Mouse (Mus musculus) liver, embryonic 14.5 days (tissue): ENCODE results near the gene Slc1a2. TPM values are rescaled to one million over a fixed set of nuclear protein-coding genes. Genes with fewer than 3 reads are reported as not detected.

Experiments used
- ATAC-seq: fragments of 200-750 bp; cut with Nextera tagmentation; 2 replicates; pipeline ENCODE4 v1.8.0; 2017; ENCODE audit warnings: moderate number of reproducible peaks, mild to moderate bottlenecking, moderate library complexity; ENCODE audit not compliant: insufficient read depth
- DNase-seq, 3 experiments: peaks; one replicate each; pipeline ENCODE4 v3.0.0-alpha.2; 2012 to 2013; ENCODE audit warnings: low read depth in 3 of 3, low spot score in 3 of 3
- H3K27ac ChIP-seq: fragments of 300-500 bp; sonication (generic); 2 replicates; pipeline ENCODE4 v1.5.1; 2014; ENCODE audit warnings: moderate library complexity, mild to moderate bottlenecking, control low read depth, inconsistent platforms
- H3K27me3 ChIP-seq: fragments of 300-500 bp; sonication (generic); 2 replicates; pipeline ENCODE4 v1.6.1; 2014; ENCODE audit warnings: mild to moderate bottlenecking, low read length, moderate library complexity; ENCODE audit not compliant: control insufficient read depth, insufficient read depth
- H3K36me3 ChIP-seq: fragments of 300-500 bp; sonication (generic); replicated peaks from 2 replicates; pipeline ENCODE4 v1.6.1; 2014; ENCODE audit warnings: low read depth; ENCODE audit not compliant: control insufficient read depth, insufficient read depth
- H3K4me1 ChIP-seq, 2 experiments: fragments of 200-500 bp in 1 of 2; fragments of 300-500 bp in 1 of 2; sonication (generic) in 1 of 2; replicated peaks; 2 replicates each; pipeline ENCODE4 v1.6.1; 2012 to 2014; ENCODE audit warnings: antibody characterized with exemption in 1 of 2, inconsistent platforms in 1 of 2, low read length in 1 of 2; ENCODE audit not compliant: control insufficient read depth in 2 of 2, insufficient read depth in 2 of 2
- H3K4me2 ChIP-seq: fragments of 300-500 bp; sonication (generic); 2 replicates; pipeline ENCODE4 v1.6.1; 2014; ENCODE audit warnings: low read depth, mild to moderate bottlenecking, control low read depth, moderate library complexity
- H3K4me3 ChIP-seq, 2 experiments: fragments of 200-500 bp in 1 of 2; fragments of 300-500 bp in 1 of 2; sonication (generic) in 1 of 2; 2 replicates each; pipeline ENCODE4 v1.5.1; 2012 to 2014; ENCODE audit warnings: low read depth in 2 of 2, low read length in 2 of 2, mild to moderate bottlenecking in 2 of 2, control low read depth in 1 of 2, inconsistent platforms in 1 of 2, moderate library complexity in 1 of 2; ENCODE audit not compliant: insufficient read depth in 1 of 2
- H3K9ac ChIP-seq: fragments of 300-500 bp; sonication (generic); replicated peaks from 2 replicates; pipeline ENCODE4 v1.6.1; 2014; ENCODE audit warnings: mild to moderate bottlenecking, control low read depth, moderate library complexity
- H3K9me3 ChIP-seq: fragments of 300-500 bp; sonication (generic); 2 replicates; pipeline ENCODE4 v1.6.1; 2016; ENCODE audit warnings: low read length, mixed read lengths; ENCODE audit not compliant: control insufficient read depth
- CTCF ChIP-seq: IDR thresholded peaks from 2 replicates; pipeline ENCODE4 v1.5.1; 2016; ENCODE audit warnings: antibody characterized with exemption, low read depth, control low read depth
- EP300 ChIP-seq: IDR thresholded peaks from 2 replicates; pipeline ENCODE4 v1.6.1; 2016; ENCODE audit warnings: antibody characterized with exemption, low read depth
- WGBS: fragments of 180-500 bp; shearing (Covaris S2); extraction: QIAGEN DNeasy Blood & Tissue Kit; methylation state at CpG from one replicate; pipeline ENCODE4 v1.1.7; 2014; ENCODE audit not compliant: insufficient replicate concordance; 5-methylcytosine and 5-hydroxymethylcytosine counted together
- polyA plus RNA-seq, 2 experiments: library from polyadenylated mRNA; depleted of rRNA in 1 of 2; stranded (reverse) in 1 of 2; unstranded in 1 of 2; fragments of >200 nt; fragmentation: Nextera tagmentation in 1 of 2; extraction: Ambion mirVana in 1 of 2; gene quantifications; 2 replicates each; pipeline versions ENCODE4 v1.2.1 to v1.2.3; 2012 to 2014

The Slc1a2 gene
- polyA plus RNA-seq, 2 experiments = 0.29 to 1.0 TPM

- H3K36me3 ChIP-seq = no peaks in the 10 kb centered on the region
- no peak overlapping the region for H3K4me2 ChIP-seq
- H3K9me3 ChIP-seq = no peaks in the 10 kb centered on the region
- TF ChIP-seq CTCF (no peak), EP300 (no peak)
- ATAC-seq (no peak), DNase-seq (no peak)
- no peak overlapping the region for H3K4me3 ChIP-seq
- no peak overlapping the region for H3K9ac ChIP-seq
- whole genome bisulfite sequencing = 63% methylated on average over 1 of the region's 1 CpGs
- no peak overlapping the region for H3K27ac ChIP-seq
- H3K4me1 ChIP-seq = no peaks in the 10 kb centered on the region
- H3K27me3 ChIP-seq = no peaks in the 10 kb centered on the region
Observed at GRCm38 (mm10) chr2:102809436-102809835, 151.0 kb downstream of the Slc1a2 start.

- ATAC-seq (no peak), DNase-seq (no peak)
- Histone ChIP-seq H3K9me3 (no peaks in the 10 kb centered on the region), H3K4me2 (no peak overlapping the region), H3K27ac (no peak overlapping the region), H3K4me1 (no peaks in the 10 kb centered on the region), H3K27me3 (no peaks in the 10 kb centered on the region), H3K9ac (no peak overlapping the region), H3K4me3 (no peak overlapping the region), H3K36me3 (no peaks in the 10 kb centered on the region)
- 52% methylated on average over 4 of the region's 4 CpGs for WGBS
- TF ChIP-seq CTCF = no peak
- TF ChIP-seq EP300 = no peak
Observed at GRCm38 (mm10) chr2:102812756-102813155, 154.3 kb downstream of the Slc1a2 start.

- TF ChIP-seq EP300 (no peak), CTCF (no peak)
- ATAC-seq (no peak), DNase-seq (no peak)
- Histone ChIP-seq H3K27ac (no peak overlapping the region), H3K36me3 (no peaks in the 10 kb centered on the region; the same call in 1 of the 2 replicates), H3K4me3 (no peak overlapping the region), H3K4me1 (no peaks in the 10 kb centered on the region), H3K27me3 (no peaks in the 10 kb centered on the region), H3K4me2 (no peak overlapping the region), H3K9ac (no peak overlapping the region), H3K9me3 (no peaks in the 10 kb centered on the region)
- WGBS = 59% methylated on average over 6 of the region's 6 CpGs
Observed at GRCm38 (mm10) chr2:102815289-102815809, 156.9 kb downstream of the Slc1a2 start.

GRCm38 (mm10) chr2:102820225-102820711 is 161.8 kb downstream of the Slc1a2 start:
- WGBS = 81% methylated on average over 5 of the region's 5 CpGs
- DNase-seq = no peak

GRCm38 (mm10) chr2:102820790-102821189 is 162.3 kb downstream of the Slc1a2 start:
- no peak for DNase-seq
- ATAC-seq = no peak
- Histone ChIP-seq H3K4me1 (no peaks in the 10 kb centered on the region), H3K9ac (no peak overlapping the region), H3K27me3 (no peaks in the 10 kb centered on the region), H3K4me3 (no peak overlapping the region), H3K36me3 (peaks cover 2% of the 10 kb centered on the region), H3K9me3 (no peaks in the 10 kb centered on the region), H3K4me2 (no peak overlapping the region), H3K27ac (no peak overlapping the region)
- TF ChIP-seq CTCF (no peak), EP300 (no peak)
- 82% methylated on average over 8 of the region's 8 CpGs for WGBS

More at GRCm38 (mm10) chr2:102820225-102820711, 161.8 kb downstream of the Slc1a2 start:
- no peaks in the 10 kb centered on the region for H3K27me3 ChIP-seq
- H3K4me1 ChIP-seq = no peaks in the 10 kb centered on the region
- no peak overlapping the region for H3K9ac ChIP-seq
- ATAC-seq = no peak
- H3K36me3 ChIP-seq = peaks cover 2% of the 10 kb centered on the region
- H3K4me3 ChIP-seq = no peak overlapping the region
- no peak overlapping the region for H3K27ac ChIP-seq
- H3K9me3 ChIP-seq = no peaks in the 10 kb centered on the region
- TF ChIP-seq CTCF (no peak), EP300 (no peak)
- H3K4me2 ChIP-seq = no peak overlapping the region
